Mouse (Mus musculus) stomach, postnatal 0 days (tissue): ENCODE results near the gene Acan. TPM values are rescaled to one million over a fixed set of nuclear protein-coding genes. Genes with fewer than 3 reads are reported as not detected.

Experiments
- ATAC-seq: fragments of 200-750 bp; cut with Nextera tagmentation; 2 replicates; pipeline ENCODE4 v1.8.0; 2017; ENCODE audit not compliant: low FRiP score, low TSS enrichment
- DNase-seq: peaks from one replicate; pipeline ENCODE4 v3.0.0-alpha.2; 2016; ENCODE audit warnings: low spot score
- H3K27ac ChIP-seq: fragments of 300-500 bp; sonication (generic); replicated peaks from 2 replicates; pipeline ENCODE4 v1.5.1; 2014; ENCODE audit warnings: mild to moderate bottlenecking, control low read depth
- H3K27me3 ChIP-seq: fragments of 300-500 bp; sonication (generic); 2 replicates; pipeline ENCODE4 v1.6.1; 2014; ENCODE audit warnings: low read length; ENCODE audit not compliant: control insufficient read depth, insufficient read depth
- H3K36me3 ChIP-seq: fragments of 300-500 bp; sonication (generic); 2 replicates; pipeline ENCODE4 v1.6.1; 2014; ENCODE audit warnings: low read length, mixed read lengths; ENCODE audit not compliant: control insufficient read depth, insufficient read depth
- H3K4me1 ChIP-seq: fragments of 300-500 bp; sonication (generic); replicated peaks from 2 replicates; pipeline ENCODE4 v1.6.1; 2014; ENCODE audit warnings: antibody characterized with exemption; ENCODE audit not compliant: control insufficient read depth, insufficient read depth
- H3K4me2 ChIP-seq: fragments of 300-500 bp; sonication (generic); replicated peaks from 2 replicates; pipeline ENCODE4 v1.6.1; 2014; ENCODE audit warnings: low read depth, mild to moderate bottlenecking, control low read depth, moderate library complexity
- H3K4me3 ChIP-seq: fragments of 300-500 bp; sonication (generic); 2 replicates; pipeline ENCODE4 v1.5.1; 2014; ENCODE audit warnings: low read depth, low read length, control low read depth
- H3K9ac ChIP-seq: fragments of 300-500 bp; sonication (generic); 2 replicates; pipeline ENCODE4 v1.6.1; 2014; ENCODE audit warnings: mild to moderate bottlenecking, low read length, control low read depth, mixed read lengths
- H3K9me3 ChIP-seq: fragments of 300-500 bp; sonication (generic); 2 replicates; pipeline ENCODE4 v1.6.1; 2016; ENCODE audit warnings: low read length; ENCODE audit not compliant: control insufficient read depth
- CTCF ChIP-seq: IDR thresholded peaks from 2 replicates; pipeline ENCODE4 v1.5.1; 2016; ENCODE audit warnings: antibody characterized with exemption, low read depth, mild to moderate bottlenecking, moderate library complexity
- EP300 ChIP-seq: optimal IDR thresholded peaks from 2 replicates; pipeline ENCODE3; 2016; ENCODE audit warnings: antibody characterized with exemption
- WGBS: fragments of 180-500 bp; shearing (Covaris S2); extraction: QIAGEN DNeasy Blood & Tissue Kit; methylation state at CpG from one replicate; pipeline ENCODE4 v1.1.7; 2014; 5-methylcytosine and 5-hydroxymethylcytosine counted together
- polyA plus RNA-seq: library from polyadenylated mRNA; unstranded; fragments of >200 nt; fragmentation: Nextera tagmentation; extraction: Ambion mirVana; gene quantifications from 2 replicates; pipeline ENCODE4 v1.2.1, GENCODE M21; 2015

Gene Acan
- polyA plus RNA-seq, 1 experiment from 2014 or later = 0.02 TPM

DNA sequence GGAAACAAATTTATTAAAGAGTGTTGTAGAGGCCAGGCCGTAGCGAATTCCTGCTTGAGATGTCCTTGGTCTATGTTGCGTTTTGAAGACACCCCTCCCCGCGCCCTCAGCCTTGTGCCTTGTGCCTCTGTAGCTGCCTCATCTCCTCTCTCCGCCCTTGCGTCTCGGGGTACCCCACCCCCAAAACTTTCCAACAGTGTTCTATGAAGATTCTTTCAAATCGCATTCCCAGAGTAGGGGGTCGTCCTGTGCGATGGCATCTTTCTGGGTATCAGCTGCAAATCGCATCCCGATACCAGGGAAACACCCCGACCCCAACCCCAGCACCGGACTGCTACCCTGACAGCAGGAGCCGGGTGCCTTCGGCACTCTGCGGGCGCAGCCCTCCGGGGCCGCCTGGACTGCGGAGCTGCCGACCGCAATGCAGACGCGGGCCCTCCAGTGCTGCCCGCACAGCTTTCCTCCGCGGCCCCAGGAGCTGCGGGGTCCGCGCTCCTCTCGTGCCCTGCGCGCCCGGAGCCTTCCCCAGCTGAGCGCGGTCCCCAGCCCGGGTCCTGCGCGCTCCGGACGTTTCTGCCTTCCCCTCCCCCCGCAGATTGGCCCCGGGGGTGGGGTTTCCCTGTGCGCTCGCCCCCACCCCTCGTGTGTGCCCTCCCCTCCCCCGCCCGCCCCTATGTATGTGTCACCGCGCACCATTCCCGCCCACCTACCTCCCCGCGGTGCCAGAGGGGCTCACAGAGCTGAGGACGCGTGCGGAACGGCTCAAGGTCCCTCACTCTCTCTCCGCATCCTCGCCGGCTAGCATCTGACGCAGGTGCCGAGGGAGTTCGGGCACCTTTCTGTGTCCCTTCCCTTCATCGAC, 531 bp upstream of the Acan start:
- no peaks in the 10 kb centered on the region for H3K36me3 ChIP-seq
- no peak for TF ChIP-seq EP300
- no peak for TF ChIP-seq CTCF
- ATAC-seq (no peak), DNase-seq (no peak)
- H3K4me1 ChIP-seq = no peaks in the 10 kb centered on the region
- peak overlapping the region; percentile 62 for H3K4me2 ChIP-seq
- H3K27me3 ChIP-seq = peaks cover 9% of the 10 kb centered on the region
- no peak overlapping the region for H3K27ac ChIP-seq
- 2% methylated on average over 57 of the region's 66 CpGs for WGBS
- no peaks in the 10 kb centered on the region for H3K9me3 ChIP-seq
- H3K4me3 ChIP-seq = peak overlapping the region; percentile 37
- H3K9ac ChIP-seq = no peak overlapping the region

DNA sequence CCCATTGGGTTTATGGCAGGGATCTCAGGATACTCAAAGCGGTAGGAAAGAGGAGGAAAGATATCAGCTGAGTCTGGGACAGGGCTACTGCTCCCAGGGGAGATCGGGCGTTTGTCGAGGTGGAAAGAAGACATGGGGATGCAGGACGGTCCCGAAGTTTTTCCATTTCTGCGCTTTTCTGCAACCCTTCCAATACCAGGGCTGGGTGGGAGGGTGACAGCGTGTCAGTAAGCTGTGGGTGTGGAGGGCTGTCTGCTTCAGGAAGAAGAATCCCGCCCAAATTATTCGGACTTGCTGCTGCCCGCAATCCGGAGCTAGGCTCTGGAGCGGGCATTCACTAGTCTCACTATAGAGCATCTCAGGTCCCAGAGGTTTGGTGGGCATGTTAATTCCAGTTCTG, 828 bp downstream of the Acan start:
- 10% methylated on average over 13 of the region's 13 CpGs for WGBS
- Histone ChIP-seq H3K27me3 (peaks cover 9% of the 10 kb centered on the region), H3K4me1 (no peaks in the 10 kb centered on the region), H3K4me2 (no peak overlapping the region), H3K36me3 (no peaks in the 10 kb centered on the region), H3K4me3 (no peak overlapping the region), H3K27ac (no peak overlapping the region), H3K9ac (no peak overlapping the region), H3K9me3 (no peaks in the 10 kb centered on the region)
- DNase-seq (no peak), ATAC-seq (no peak)
- no peak for TF ChIP-seq EP300
- TF ChIP-seq CTCF = no peak

DNA sequence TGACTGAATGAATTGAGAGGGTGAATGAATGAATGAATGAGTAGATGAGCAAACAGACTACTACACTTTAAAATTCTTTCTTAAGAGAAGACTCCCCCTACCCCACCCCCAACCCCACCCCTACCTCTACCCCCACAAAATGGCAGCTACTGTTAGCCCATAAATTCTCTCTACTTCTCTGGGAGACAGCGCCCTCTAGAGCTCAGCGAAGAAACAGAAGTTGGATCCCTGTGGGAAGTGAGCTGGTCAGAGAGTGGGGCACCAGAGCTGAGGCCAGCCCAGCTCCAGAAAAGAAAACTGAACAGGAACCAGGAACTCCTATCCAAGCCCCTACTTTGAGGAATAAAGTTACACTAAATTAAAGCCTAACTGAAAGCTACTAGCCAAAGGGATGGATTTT, 5.3 kb downstream of the Acan start:
- Histone ChIP-seq H3K36me3 (no peaks in the 10 kb centered on the region), H3K27ac (no peak overlapping the region), H3K4me2 (no peak overlapping the region), H3K4me1 (no peaks in the 10 kb centered on the region), H3K9ac (no peak overlapping the region), H3K27me3 (peaks cover 3% of the 10 kb centered on the region; the same call in 1 of the 2 replicates), H3K9me3 (no peaks in the 10 kb centered on the region), H3K4me3 (no peak overlapping the region)
- 13% methylated on average over 2 of the region's 2 CpGs for WGBS
- no peak for TF ChIP-seq EP300
- peak; percentile 54 for TF ChIP-seq CTCF
- DNase-seq (no peak), ATAC-seq (no peak)

DNA sequence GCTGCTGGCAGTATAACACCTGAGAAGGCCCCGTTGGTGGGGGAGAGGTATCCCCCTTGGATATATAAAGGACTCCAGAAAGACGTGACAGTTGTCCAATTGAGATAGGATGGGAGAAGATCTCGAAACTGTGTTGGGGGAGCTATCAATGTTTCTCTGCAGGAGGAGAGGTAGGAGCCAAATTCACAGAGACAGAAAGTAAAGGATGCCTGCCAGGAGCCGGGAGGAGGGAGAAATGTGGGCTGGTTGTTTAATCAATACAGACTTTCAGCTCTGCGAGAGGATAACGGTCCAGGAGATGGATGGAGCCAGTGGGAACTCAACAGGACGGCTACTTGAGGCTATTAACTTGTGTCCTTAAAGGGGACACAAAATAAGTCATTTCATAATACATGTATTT, 14.2 kb downstream of the Acan start:
- WGBS = 51% methylated on average over 7 of the region's 7 CpGs
- Histone ChIP-seq H3K4me3 (no peak overlapping the region), H3K27me3 (no peaks in the 10 kb centered on the region), H3K9ac (no peak overlapping the region), H3K9me3 (no peaks in the 10 kb centered on the region), H3K4me2 (no peak overlapping the region), H3K36me3 (no peaks in the 10 kb centered on the region), H3K27ac (no peak overlapping the region), H3K4me1 (no peaks in the 10 kb centered on the region)
- TF ChIP-seq CTCF = no peak
- TF ChIP-seq EP300 = no peak
- ATAC-seq (no peak), DNase-seq (no peak)

DNA sequence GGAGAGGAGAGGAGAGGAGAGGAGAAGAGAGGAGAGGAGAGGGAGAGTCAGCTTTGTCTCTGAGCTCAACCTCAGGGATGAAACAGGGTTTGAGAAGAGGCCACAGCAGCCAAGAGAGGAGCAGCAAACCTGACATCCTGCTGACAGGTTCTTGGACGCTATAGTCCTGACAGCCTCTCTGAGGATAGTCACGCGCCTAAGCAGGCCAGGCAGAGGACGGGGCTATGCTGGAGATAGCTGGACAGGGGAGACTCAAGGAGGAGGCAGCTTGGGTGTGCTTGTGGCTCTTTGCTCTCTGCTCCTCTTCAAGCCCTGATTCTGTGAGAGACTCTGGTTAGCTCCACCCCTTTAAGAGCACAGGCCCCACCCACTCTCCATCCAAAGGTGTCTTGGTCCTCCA, 14.9 kb downstream of the Acan start:
- H3K4me2 ChIP-seq = no peak overlapping the region
- no peaks in the 10 kb centered on the region for H3K9me3 ChIP-seq
- H3K9ac ChIP-seq = no peak overlapping the region
- no peaks in the 10 kb centered on the region for H3K27me3 ChIP-seq
- no peak overlapping the region for H3K27ac ChIP-seq
- 45% methylated on average over 4 of the region's 4 CpGs for WGBS
- no peak for TF ChIP-seq CTCF
- no peak for TF ChIP-seq EP300
- ATAC-seq (no peak), DNase-seq (no peak)
- H3K4me3 ChIP-seq = no peak overlapping the region
- no peaks in the 10 kb centered on the region for H3K4me1 ChIP-seq
- no peaks in the 10 kb centered on the region for H3K36me3 ChIP-seq

DNA sequence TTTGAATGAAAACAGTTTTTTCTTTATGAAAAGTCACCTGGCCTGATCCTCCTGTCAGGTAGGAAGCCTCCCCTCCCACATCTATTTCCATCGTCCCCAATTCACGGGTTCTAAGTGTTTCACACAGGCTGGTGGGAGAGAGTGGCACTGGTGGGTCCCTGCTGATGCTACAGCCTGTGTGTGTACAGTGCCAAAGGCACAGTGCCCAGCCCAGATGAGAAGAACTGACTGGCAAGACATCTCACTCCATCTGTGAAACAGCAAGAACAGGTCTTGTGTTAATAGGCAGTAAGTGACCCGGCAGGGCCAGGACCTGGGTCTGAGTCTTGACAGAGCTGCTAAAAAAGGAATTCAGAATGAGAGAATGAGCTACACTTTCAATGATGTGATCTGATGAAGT, 25.9 kb downstream of the Acan start:
- Histone ChIP-seq H3K4me3 (no peak overlapping the region), H3K4me2 (no peak overlapping the region), H3K9me3 (no peaks in the 10 kb centered on the region), H3K27ac (no peak overlapping the region), H3K27me3 (no peaks in the 10 kb centered on the region), H3K9ac (no peak overlapping the region), H3K36me3 (no peaks in the 10 kb centered on the region), H3K4me1 (no peaks in the 10 kb centered on the region)
- WGBS = 63% methylated on average over 3 of the region's 3 CpGs
- TF ChIP-seq CTCF (no peak), EP300 (no peak)
- ATAC-seq = no peak
- DNase-seq = no peak
